8 mouse cellular contexts compared by ENCODE assay signal in the genomic region with DNA sequence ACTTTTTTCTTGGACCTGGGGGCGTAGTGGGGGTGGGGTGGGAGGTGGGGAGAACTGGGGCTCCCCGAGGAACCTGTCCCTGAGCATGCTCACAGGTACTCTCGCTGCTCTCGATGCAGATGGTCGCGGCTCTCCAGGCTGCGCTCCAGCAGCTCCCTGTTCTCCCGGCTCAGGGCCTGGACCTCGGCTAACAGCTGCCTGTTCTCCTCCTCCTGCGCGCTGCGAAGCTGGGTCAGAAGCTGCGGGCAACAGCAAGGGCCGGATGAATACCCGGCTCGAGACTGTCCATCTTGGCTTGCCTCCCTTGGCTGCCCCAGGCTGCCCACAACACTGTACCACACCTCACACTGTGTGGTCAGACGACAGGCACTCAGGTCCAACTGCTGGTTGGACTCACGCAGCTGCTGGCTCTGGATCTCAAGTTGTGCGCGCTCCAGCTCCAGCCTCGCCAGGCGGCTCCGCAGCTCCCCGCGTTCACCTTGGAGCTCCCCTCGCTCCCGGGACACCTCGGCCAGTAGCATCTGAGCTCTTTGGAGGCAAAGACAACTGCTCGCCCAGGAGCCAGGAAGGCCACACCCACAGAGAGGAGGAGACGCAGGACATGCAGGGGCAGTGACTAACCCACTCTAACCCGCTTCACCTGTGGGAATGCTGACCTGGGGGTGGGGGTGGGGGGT. TPM values are rescaled to one million over a fixed set of nuclear protein-coding genes. Genes with fewer than 3 reads are reported as not detected.
DNase-seq lines count a peak whose midpoint lies in the region; ATAC-seq and TF ChIP-seq lines count a peak whose summit lies in the region.

No protein-coding gene starts in this region.

- H3K4me1 ChIP-seq in forebrain, postnatal 0 days (ENCODE audit: insufficient read depth): no peaks in the 10 kb centered on the region
- H3K4me1 ChIP-seq in limb, embryonic 14.5 days (ENCODE audit: control insufficient read depth, insufficient read depth, low read length): peaks cover 5% of the 10 kb centered on the region; the same call in 1 of the 2 replicates

- TF ChIP-seq CTCF in forebrain, postnatal 0 days (IDR thresholded peaks at IDR 0.05; ENCODE audit: low read depth): no peak

- DNase-seq in cerebellum, adult 18-20 months: peak; percentile 56 to 69
- DNase-seq in cerebellum, postnatal 14 days: no peak
- DNase-seq in Muller cell, postnatal 12 days (ENCODE audit: inconsistent ontology term): peak; percentile 31
- DNase-seq in forebrain, postnatal 0 days: no peak
- no peak for DNase-seq in limb, embryonic 14.5 days (ENCODE audit: low spot score)
- DNase-seq in thymus, postnatal 0 days (ENCODE audit: low spot score): no peak
- DNase-seq in left cerebral cortex, adult 9 months (ENCODE audit: low spot score in 2 of 2): no peak
- DNase-seq in right cerebral cortex, adult 2 months (ENCODE audit: low spot score in 2 of 2): no peak

- no peak for TF ChIP-seq POLR2A in limb, embryonic 14.5 days (IDR thresholded peaks at IDR 0.05; ENCODE audit: borderline replicate concordance, extremely low read depth, insufficient read depth, insufficient read length)

- H3K4me2 ChIP-seq in forebrain, postnatal 0 days (ENCODE audit: low read depth): peak overlapping the region; percentile 39
- H3K4me2 ChIP-seq in limb, embryonic 14.5 days (replicated peaks; ENCODE audit: low read depth, low read length, severe bottlenecking): peak overlapping the region; percentile 43

- H3K4me3 ChIP-seq in forebrain, postnatal 0 days (ENCODE audit: low read depth, low read length): peak overlapping the region; percentile 17
- peak overlapping the region; percentile 17; the same call in 1 of the 2 replicates for H3K4me3 ChIP-seq in limb, embryonic 14.5 days (replicated peaks; ENCODE audit: low read length)

- H3K9ac ChIP-seq in forebrain, postnatal 0 days: no peak overlapping the region
- peak overlapping the region; percentile 31; the same call in 1 of the 2 replicates for H3K9ac ChIP-seq in limb, embryonic 14.5 days (ENCODE audit: low read depth, low read length, severe bottlenecking)

- 7% methylated on average over 31 of the region's 31 CpGs for WGBS in forebrain, postnatal 0 days
- 2% methylated on average over 28 of the region's 31 CpGs for WGBS in limb, embryonic 14.5 days

- peaks cover 16% of the 10 kb centered on the region; the same call in 1 of the 2 replicates for H3K27me3 ChIP-seq in forebrain, postnatal 0 days (ENCODE audit: insufficient read depth, low read length)
- peaks cover 43% of the 10 kb centered on the region for H3K27me3 ChIP-seq in limb, embryonic 14.5 days (ENCODE audit: control insufficient read depth, insufficient read depth, low read length)

- ATAC-seq in forebrain, postnatal 0 days: no peak
- no peak for ATAC-seq in limb, embryonic 14.5 days (ENCODE audit: low FRiP score, low read depth)

- H3K36me3 ChIP-seq in forebrain, postnatal 0 days (ENCODE audit: insufficient read depth): no peaks in the 10 kb centered on the region
- H3K36me3 ChIP-seq in limb, embryonic 14.5 days (ENCODE audit: control insufficient read depth, insufficient read depth, low read length): no peaks in the 10 kb centered on the region

- no peak overlapping the region for H3K27ac ChIP-seq in forebrain, postnatal 0 days (ENCODE audit: low read depth, low read length)
- no peak overlapping the region for H3K27ac ChIP-seq in limb, embryonic 14.5 days (replicated peaks; ENCODE audit: low read depth, low read length)

- H3K9me3 ChIP-seq in forebrain, postnatal 0 days (ENCODE audit: low read length): no peaks in the 10 kb centered on the region
- no peaks in the 10 kb centered on the region for H3K9me3 ChIP-seq in limb, embryonic 14.5 days (ENCODE audit: control insufficient read depth, low read length)

RNA-seq across cellular contexts. Expression of a gene that starts 7.5 kb away (rescaled TPM):
- total RNA-seq in forebrain, postnatal 0 days (2014; rRNA removed): 18.0 and 24.2 TPM in 2 replicates
- 11.2 and 14.3 TPM in 2 replicates for polyA plus RNA-seq in forebrain, postnatal 0 days (2015; fragmentation: Nextera tagmentation; extraction: Ambion mirVana)
- 19.4 and 22.9 TPM in 2 replicates for polyA plus RNA-seq in limb, embryonic 14.5 days (2012; rRNA removed)
- polyA plus RNA-seq in limb, embryonic 14.5 days (2014; fragmentation: Nextera tagmentation; extraction: Ambion mirVana): 25.2 and 27.4 TPM in 2 replicates
- polyA plus RNA-seq in thymus, postnatal 0 days (2015; fragmentation: Nextera tagmentation; extraction: Ambion mirVana): 9.9 and 11.8 TPM in 2 replicates

RNA-seq across cellular contexts. Expression of a gene that starts 10.0 kb away (rescaled TPM):
- 0.57 and 3.5 TPM in 2 replicates for total RNA-seq in forebrain, postnatal 0 days (2014; rRNA removed)
- polyA plus RNA-seq in forebrain, postnatal 0 days (2015; fragmentation: Nextera tagmentation; extraction: Ambion mirVana): 0.30 and 0.67 TPM in 2 replicates
- 1.8 and 2.2 TPM in 2 replicates for polyA plus RNA-seq in limb, embryonic 14.5 days (2012; rRNA removed)
- 0.69 and 0.75 TPM in 2 replicates for polyA plus RNA-seq in limb, embryonic 14.5 days (2014; fragmentation: Nextera tagmentation; extraction: Ambion mirVana)
- polyA plus RNA-seq in thymus, postnatal 0 days (2015; fragmentation: Nextera tagmentation; extraction: Ambion mirVana): 18.8 and 23.0 TPM in 2 replicates

Comparison
In these comparisons a context has a peak if more than half of its experiments do, and no peak if none do; other contexts are left out.
1. DNase-seq: peak in cerebellum, adult 18-20 months (2 of 2) and Muller cell, postnatal 12 days (single experiment); none in cerebellum, postnatal 14 days (0 of 2), forebrain, postnatal 0 days (single experiment), limb, embryonic 14.5 days (single experiment), thymus, postnatal 0 days (single experiment), left cerebral cortex, adult 9 months (0 of 2) and right cerebral cortex, adult 2 months (0 of 2).